Mouse (Mus musculus): ENCODE measurements at regions not wholly inside any gene's neighbourhood (a gene's known extent, or its start where the extent isn't known, plus 50 kb on each side); places are given as distances from the start of the nearest gene placed in this dataset.
"Not testable (repeated sequence)": the region's sequence is repeated elsewhere in the genome, so short reads cannot be mapped to it uniquely, and the experiment has no call there.

DNA sequence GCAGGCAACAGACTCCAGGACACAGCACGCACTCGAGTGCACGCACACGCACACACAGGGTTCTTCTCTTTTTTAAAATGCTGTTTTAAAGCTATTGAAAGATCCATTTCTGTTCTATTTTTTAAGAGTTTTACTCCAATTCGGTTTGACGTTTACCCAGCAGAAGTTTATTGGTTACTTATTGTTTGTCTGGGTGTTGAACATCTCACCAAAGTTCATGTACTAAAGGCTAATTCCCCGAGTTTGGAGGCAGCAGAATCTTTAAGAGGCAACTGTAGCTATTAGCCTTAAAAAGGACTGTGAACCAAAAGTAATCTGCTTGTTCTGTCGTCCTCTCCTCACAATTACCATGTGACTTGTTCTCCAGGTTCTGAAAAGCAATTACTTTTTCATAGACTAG, 263.0 kb upstream of the Nfia start:
- intact Hi-C loops (cut with DNase I) = no loop called here
- no peak for DNase-seq

DNA sequence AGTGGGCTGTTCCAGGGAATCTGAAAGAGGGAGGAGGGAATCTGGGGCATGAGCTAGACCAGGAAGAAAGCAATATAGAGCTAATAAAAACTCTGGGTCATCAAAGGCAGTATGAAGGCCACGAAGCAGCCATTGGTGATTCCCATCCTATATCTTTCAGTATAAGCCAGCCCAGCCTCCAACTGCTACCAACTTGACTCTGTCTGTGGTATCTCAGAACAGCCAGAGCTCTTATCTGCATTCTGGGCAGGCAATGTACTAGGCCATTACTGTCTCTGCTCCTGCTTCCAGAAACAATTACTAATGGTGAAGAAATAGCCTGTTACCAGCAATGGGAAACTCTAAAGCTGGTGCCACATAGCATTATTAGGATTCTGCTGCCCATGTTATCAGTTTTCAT, 266.8 kb upstream of the Nfia start:
- DNase-seq = no peak
- intact Hi-C loops (cut with DNase I) = no loop called here

- intact Hi-C loops (cut with DNase I) = no loop called here
These were observed 281.2 kb upstream of the Nfia start for GRCm38 (mm10) chr4:97491248-97491804.

GRCm38 (mm10) chr4:97486354-97486753, 286.2 kb upstream of the Nfia start:
- DNase-seq = no peak
- intact Hi-C loops (cut with DNase I) = no loop called here

More at GRCm38 (mm10) chr4:97491248-97491804, 281.2 kb upstream of the Nfia start:
- no peak for DNase-seq

- DNase-seq = no peak
- intact Hi-C loops (cut with DNase I) = no loop called here
These were observed 287.3 kb upstream of the Nfia start for GRCm38 (mm10) chr4:97485225-97485624.

- intact Hi-C loops (cut with DNase I) = no loop called here
- no peak for DNase-seq
These were observed 289.8 kb upstream of the Nfia start for GRCm38 (mm10) chr4:97482701-97483246.

DNA sequence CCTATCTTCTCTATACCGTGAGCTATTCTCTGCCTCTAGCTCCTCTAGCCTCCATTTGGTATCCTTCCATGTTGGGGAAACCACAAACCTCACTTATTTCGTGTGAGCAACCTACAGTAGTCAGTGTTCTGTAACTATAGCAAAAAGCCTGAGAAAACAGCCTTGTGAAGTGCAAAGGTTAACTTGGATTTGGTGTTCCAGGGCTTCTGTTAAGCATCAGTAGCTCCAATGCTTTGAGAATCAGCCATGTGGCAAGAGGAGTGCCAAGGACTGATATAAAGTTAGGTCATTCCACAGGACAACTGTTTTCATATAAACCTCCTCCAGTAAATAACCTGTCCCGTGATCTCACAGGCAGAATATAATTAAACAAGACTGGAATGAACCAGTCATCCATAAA, 290.7 kb upstream of the Nfia start:
- intact Hi-C loops (cut with DNase I) = no loop called here
- DNase-seq = no peak

- DNase-seq = peak; percentile 70 to 74
- intact Hi-C loops (cut with DNase I) = no loop called here
These were observed 293.7 kb upstream of the Gm10192 start for GRCm38 (mm10) chr4:97476571-97477190.

GRCm38 (mm10) chr4:97473492-97473891, 290.5 kb upstream of the Gm10192 start:
- intact Hi-C loops (cut with DNase I); DNase-seq: not testable (repeated sequence)

DNA sequence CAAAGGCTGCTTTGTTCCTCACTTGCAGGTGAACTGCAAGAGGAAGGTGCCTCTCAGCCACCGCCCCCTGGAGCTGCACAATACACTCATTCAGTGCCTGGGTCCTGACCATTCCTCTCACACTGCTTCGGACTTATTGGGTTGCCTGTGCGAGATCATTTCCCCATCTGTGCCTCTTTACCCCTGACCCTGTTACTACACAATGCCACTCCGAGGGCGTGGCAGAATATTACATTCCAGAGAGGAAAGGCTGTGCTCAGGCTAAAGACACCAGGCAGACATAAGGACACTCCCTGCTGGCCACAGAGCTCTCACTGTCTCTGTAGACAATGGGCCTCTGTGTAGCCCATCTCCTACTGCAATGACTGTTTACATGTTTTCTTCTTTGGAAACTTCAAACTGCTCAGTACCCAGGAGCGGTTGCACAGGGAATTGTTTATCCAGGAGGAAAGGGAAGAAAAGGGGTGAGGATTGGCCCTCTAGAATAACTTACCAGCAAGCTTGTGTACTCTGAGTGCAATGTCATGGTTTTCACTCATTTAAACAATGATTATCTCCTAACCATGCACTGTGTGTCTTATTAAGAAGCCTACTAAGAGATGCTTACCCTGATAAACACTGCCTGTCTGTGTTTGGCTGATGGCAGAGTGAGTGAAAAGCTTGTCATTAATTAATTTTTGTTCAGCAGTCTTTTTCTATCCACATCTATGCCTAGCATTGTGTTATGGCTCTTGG, 283.1 kb upstream of the Gm10192 start:
- no peak for DNase-seq
- intact Hi-C loops (cut with DNase I) = no loop called here

DNA sequence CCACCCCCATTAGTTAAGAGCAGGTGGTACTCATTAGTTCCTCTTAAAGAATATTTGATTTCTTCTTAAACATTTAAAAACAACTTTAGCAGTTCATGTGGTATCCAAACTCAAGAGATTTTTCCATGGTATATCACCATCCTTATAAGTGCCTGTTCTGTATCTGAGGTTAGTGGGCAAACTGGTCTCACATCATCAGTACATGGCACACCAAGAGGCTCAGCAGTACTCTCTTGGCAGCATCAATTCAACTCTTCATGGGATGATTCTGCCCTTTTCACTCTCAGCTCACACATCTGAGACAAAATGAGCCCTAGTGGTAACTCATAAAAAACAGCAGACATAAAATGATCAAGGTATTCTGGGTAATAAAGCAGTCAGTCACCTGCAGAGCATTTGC, 282.6 kb upstream of the Gm10192 start:
- DNase-seq = no peak
- intact Hi-C loops (cut with DNase I) = no loop called here

- intact Hi-C loops (cut with DNase I) = no loop called here
- DNase-seq = no peak
These were observed 278.2 kb upstream of the Gm10192 start for GRCm38 (mm10) chr4:97461177-97461576.

GRCm38 (mm10) chr4:97439288-97440029, 256.5 kb upstream of the Gm10192 start:
- peak in 1 of 2 experiments; percentile 5 for DNase-seq
- intact Hi-C loops (cut with DNase I) = no loop called here

- DNase-seq = no peak
- intact Hi-C loops (cut with DNase I) = no loop called here
These were observed 249.7 kb upstream of the Gm10192 start for GRCm38 (mm10) chr4:97432681-97433080.

DNA sequence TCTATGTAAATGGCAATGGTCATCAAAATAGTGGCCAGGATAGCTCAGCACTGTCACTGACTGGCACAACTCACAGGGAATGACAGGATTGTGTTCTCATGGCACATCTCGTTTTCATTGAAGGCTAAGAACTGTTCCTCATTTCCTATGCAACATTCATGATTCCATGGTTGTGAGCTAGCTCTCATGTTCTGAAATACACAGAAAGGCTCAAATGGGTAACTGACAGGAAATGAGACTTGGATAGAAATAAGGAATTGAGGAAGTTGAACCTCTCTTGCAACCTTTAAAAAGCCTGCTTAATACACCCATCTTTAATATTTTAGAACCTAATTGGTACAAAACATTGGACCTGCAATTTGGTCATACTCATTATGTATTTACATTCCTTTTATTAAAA, 249.1 kb upstream of the Gm10192 start:
- intact Hi-C loops (cut with DNase I) = no loop called here

GRCm38 (mm10) chr4:97431239-97431638, 248.3 kb upstream of the Gm10192 start:
- no peak for DNase-seq
- intact Hi-C loops (cut with DNase I) = no loop called here

More for the DNA sequence above, 249.1 kb upstream of the Gm10192 start:
- DNase-seq = no peak

DNA sequence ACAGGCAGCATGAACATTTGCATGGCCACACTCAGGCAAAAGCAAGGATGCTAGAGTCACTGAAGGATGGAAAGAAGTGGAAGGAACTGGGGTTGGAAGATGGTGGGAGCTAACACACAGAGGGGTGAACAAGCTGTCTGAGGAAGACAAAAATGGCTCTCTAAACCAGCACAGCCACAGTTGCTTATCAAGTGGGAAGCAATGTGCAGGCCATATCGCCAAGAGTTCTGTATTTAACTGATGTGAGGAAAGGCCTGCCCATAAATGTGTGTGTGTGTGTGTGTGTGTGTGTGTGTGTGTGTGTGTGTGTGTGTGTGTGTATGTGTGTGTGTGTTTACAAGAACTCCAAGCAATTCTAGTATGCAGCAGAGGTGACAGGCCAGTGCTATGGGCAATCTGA, 236.9 kb upstream of the Gm10192 start:
- DNase-seq = no peak
- intact Hi-C loops (cut with DNase I) = no loop called here

DNA sequence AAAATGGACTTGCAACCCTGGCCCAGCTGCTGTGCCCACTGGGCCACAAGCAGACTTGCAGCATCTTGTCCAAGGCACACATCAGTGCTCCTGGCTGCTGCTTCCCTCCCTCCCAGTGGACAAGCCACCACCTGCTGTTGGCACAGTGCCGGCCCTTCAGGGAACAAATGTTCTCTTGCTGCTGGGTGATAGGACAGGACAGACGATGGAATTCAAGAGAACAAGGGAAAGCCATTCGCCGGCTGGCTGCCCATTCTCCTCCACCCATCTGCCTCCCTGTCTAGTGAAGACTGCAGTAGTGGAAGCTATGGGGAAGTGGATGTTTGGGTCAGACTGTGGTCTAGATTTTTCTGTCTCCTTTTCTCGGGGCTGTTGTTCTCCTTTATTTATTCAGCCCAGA, 235.7 kb upstream of the Gm10192 start:
- DNase-seq = peak; percentile 59 to 64
- intact Hi-C loops (cut with DNase I) = no loop called here

- intact Hi-C loops (cut with DNase I) = no loop called here
These were observed 235.0 kb upstream of the Gm10192 start for GRCm38 (mm10) chr4:97417943-97418342.

DNA sequence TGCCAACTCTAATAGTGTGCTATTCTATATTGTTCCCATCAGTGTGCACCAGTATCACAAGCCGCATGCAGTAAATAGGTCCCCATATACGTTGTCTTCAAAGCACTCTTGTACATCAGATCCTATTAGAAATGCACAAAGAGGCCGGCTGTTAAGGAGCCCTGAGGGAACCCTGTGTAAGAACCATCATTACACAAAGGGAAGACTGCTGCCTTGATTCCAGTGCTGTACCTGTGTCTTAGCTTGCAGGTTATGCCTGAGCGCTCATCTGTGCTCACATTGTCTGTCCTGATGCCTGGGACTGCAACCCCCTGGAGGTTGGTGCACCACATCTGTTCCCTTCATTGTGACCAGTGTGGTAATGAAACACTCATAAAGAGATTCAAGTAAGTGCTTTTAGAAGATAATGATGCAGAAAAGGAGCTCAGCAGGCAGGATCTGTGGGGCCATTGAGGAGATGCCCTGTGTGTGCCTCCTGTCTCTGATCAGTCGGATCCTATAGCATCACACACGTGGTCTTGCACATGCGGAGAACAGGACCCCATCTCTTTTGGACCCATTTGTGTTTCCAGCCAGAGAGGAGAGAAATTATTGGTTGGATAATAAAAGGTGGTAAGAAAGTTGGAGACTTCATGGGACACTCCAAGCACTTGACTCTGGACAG, 225.8 kb upstream of the Gm10192 start:
- intact Hi-C loops (cut with DNase I) = no loop called here
- DNase-seq = no peak

More at GRCm38 (mm10) chr4:97417943-97418342, 235.0 kb upstream of the Gm10192 start:
- no peak for DNase-seq

All from heart, postnatal 10 days (tissue).